Mouse (Mus musculus): ENCODE measurements around the gene Gigyf2. TPM values are rescaled to one million over a fixed set of nuclear protein-coding genes. Genes with fewer than 3 reads are reported as not detected.

Gene Gigyf2
- total and polyA plus RNA-seq, 3 experiments, result 27.1 to 70.6 TPM; not detected in 1

DNA sequence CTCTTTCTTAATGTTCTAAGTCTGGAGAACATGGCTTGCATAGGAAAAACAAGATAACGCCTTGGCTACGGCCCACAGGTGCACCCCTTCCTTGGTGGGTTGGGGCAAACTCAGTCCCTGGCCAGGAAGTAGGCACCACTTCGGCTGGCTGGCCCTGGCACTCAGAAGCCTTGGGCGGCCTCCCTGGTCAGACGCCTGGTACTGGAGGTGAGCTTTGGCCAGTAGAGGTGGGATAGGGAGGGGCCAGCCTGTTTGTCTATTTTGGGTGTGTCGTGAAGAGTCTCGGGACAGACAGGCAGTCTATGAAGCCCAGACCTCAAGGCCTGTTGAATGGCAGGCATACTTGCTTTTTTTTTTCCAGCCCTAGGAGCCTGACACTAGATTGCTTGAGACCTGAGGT is 145.8 kb downstream of the Gigyf2 start:
- no peaks in the 10 kb centered on the region for H3K9me3 ChIP-seq (replicated peaks; ENCODE audit: insufficient read depth, low read length)
- peaks cover 0 to 5% of the 10 kb centered on the region in 2 experiments; a peak in 2 of 4 replicates for H3K27me3 ChIP-seq (ENCODE audit: control insufficient read depth in 1 of 2, insufficient read depth in 2 of 2, low read length in 2 of 2)
- no peaks in the 10 kb centered on the region for H3K36me3 ChIP-seq (ENCODE audit: control insufficient read depth in 1 of 2, insufficient read depth in 2 of 2, low read length in 2 of 2)
- no peak overlapping the region for H3K9ac ChIP-seq (ENCODE audit: control insufficient read depth, low read depth, low read length, poor library complexity, severe bottlenecking)
- TF ChIP-seq KAT2A (conservative IDR thresholded peaks at IDR 0.05; ENCODE audit: low read depth, low read length) (no peak), EP300 (IDR thresholded peaks at IDR 0.05; ENCODE audit: low read depth in 1 of 2, low read length in 2 of 2) (no peak), ZMIZ1 (IDR thresholded peaks at IDR 0.05; ENCODE audit: low read depth, low read length) (no peak), ETS1 (IDR thresholded peaks at IDR 0.05; ENCODE audit: low read depth, low read length) (no peak), TAL1 (IDR thresholded peaks at IDR 0.05; ENCODE audit: low read length) (no peak), ZKSCAN1 (IDR thresholded peaks at IDR 0.05; ENCODE audit: low read depth, low read length) (no peak), GATA1 (IDR thresholded peaks at IDR 0.05; ENCODE audit: low read depth, low read length) (no peak), SMC3 (IDR thresholded peaks at IDR 0.05; ENCODE audit: low read depth, low read length) (no peak), MAFK (IDR thresholded peaks at IDR 0.05; ENCODE audit: borderline replicate concordance, low read depth, low read length) (no peak), CHD1 (IDR thresholded peaks at IDR 0.05; ENCODE audit: low read depth, low read length) (no peak), TBP (IDR thresholded peaks at IDR 0.05; ENCODE audit: low read depth, low read length) (no peak), MYB (IDR thresholded peaks at IDR 0.05; ENCODE audit: low read depth, low read length) (no peak), TCF12 (IDR thresholded peaks at IDR 0.05; ENCODE audit: low read depth, low read length) (no peak), MAX (IDR thresholded peaks at IDR 0.05; ENCODE audit: low read length) (no peak), POLR2AphosphoS2 (IDR thresholded peaks at IDR 0.05; ENCODE audit: low read length) (no peak), MAZ (IDR thresholded peaks at IDR 0.05; ENCODE audit: low read depth, low read length) (no peak)
- H3K27ac ChIP-seq (ENCODE audit: control insufficient read depth, low read depth, low read length), result no peak overlapping the region
- H3K4me1 ChIP-seq (ENCODE audit: control insufficient read depth in 1 of 2, insufficient read depth in 2 of 2, low read length in 2 of 2), result no peaks in the 10 kb centered on the region
- no peaks in the 10 kb centered on the region for H3K79me2 ChIP-seq (ENCODE audit: control insufficient read depth, insufficient read depth, low read length, poor library complexity)
- H3K4me3 ChIP-seq (ENCODE audit: control insufficient read depth in 1 of 2, insufficient read depth in 1 of 2, low read depth in 2 of 2, low read length in 2 of 2), result no peak overlapping the region
- no peak for DNase-seq (ENCODE audit: low read depth, low spot score)

DNA sequence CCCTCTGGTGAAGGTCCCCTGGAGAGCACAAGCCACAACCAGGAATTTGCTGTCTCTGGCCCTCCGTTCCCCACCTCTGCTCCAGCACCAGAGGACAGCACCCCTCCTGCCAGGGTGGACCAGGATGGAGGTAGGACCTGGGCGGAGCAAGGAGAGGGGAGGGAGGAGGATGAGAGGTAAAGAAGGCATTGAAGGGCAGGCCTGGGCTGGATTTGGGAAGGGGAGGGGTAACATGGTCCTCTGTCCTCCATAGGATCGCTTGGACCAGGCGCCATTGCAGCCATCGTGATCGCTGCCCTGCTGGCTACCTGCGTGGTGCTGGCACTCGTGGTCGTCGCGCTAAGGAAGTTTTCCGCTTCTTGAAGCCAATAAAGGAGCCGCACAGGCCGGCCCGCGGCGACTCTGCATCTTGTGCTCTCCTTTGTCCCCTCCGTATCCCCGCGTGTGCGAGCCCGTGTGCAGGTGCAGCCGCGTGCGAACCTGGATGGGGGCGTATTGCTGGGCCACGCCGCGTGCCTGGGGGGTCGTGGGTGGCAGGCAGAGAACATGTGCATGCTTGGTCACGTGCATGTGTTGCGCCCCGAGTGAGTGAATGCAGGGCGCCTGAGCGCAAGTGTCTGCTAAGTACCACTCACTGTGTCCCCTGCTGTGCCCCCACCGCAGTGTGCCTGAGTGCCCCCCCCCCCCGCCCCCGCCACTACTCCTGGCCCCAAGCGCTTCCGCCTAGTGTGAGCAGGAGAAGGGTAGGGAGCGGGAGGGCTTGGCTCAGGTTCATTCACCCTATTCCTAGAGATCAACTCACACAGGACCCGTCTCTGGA is 148.5 kb downstream of the Gigyf2 start:
- Histone ChIP-seq H3K36me3 (ENCODE audit: control insufficient read depth in 1 of 2, insufficient read depth in 2 of 2, low read length in 2 of 2) (no peaks in the 10 kb centered on the region), H3K4me3 (ENCODE audit: control insufficient read depth in 1 of 2, insufficient read depth in 1 of 2, low read depth in 2 of 2, low read length in 2 of 2) (no peak overlapping the region), H3K79me2 (ENCODE audit: control insufficient read depth, insufficient read depth, low read length, poor library complexity) (no peaks in the 10 kb centered on the region), H3K9me3 (replicated peaks; ENCODE audit: insufficient read depth, low read length) (no peaks in the 10 kb centered on the region), H3K4me1 (ENCODE audit: control insufficient read depth in 1 of 2, insufficient read depth in 2 of 2, low read length in 2 of 2) (no peaks in the 10 kb centered on the region), H3K27me3 (ENCODE audit: control insufficient read depth in 1 of 2, insufficient read depth in 2 of 2, low read length in 2 of 2) (peaks cover 0 to 6% of the 10 kb centered on the region in 2 experiments), H3K27ac (ENCODE audit: control insufficient read depth, low read depth, low read length) (no peak overlapping the region), H3K9ac (ENCODE audit: control insufficient read depth, low read depth, low read length, poor library complexity, severe bottlenecking) (no peak overlapping the region)
- TF ChIP-seq TAL1 (IDR thresholded peaks at IDR 0.05; ENCODE audit: low read length) (no peak), ELF1 (IDR thresholded peaks at IDR 0.05; ENCODE audit: low read depth, low read length) (no peak), MAZ (IDR thresholded peaks at IDR 0.05; ENCODE audit: low read depth, low read length) (no peak), HCFC1 (IDR thresholded peaks at IDR 0.05; ENCODE audit: low read depth, low read length) (no peak), ZMIZ1 (IDR thresholded peaks at IDR 0.05; ENCODE audit: low read depth, low read length) (no peak), MEF2A (IDR thresholded peaks at IDR 0.05; ENCODE audit: extremely low read depth, insufficient replicate concordance, low read depth, low read length, poor library complexity, severe bottlenecking) (no peak), MXI1 (IDR thresholded peaks at IDR 0.05; ENCODE audit: low read depth, low read length) (no peak), CHD2 (IDR thresholded peaks at IDR 0.05; ENCODE audit: low read length) (no peak), ETS1 (IDR thresholded peaks at IDR 0.05; ENCODE audit: low read depth, low read length) (no peak), MAX (IDR thresholded peaks at IDR 0.05; ENCODE audit: low read length) (no peak), POLR2AphosphoS5 (IDR thresholded peaks at IDR 0.05; ENCODE audit: borderline replicate concordance, low read depth, low read length) (no peak), MYB (IDR thresholded peaks at IDR 0.05; ENCODE audit: low read depth, low read length) (no peak), USF2 (IDR thresholded peaks at IDR 0.05; ENCODE audit: borderline replicate concordance in 1 of 2, insufficient read depth in 1 of 2, low read depth in 1 of 2, low read length in 2 of 2) (no peak), SIN3A (IDR thresholded peaks at IDR 0.05; ENCODE audit: low read length) (no peak), NRF1 (IDR thresholded peaks at IDR 0.05; ENCODE audit: insufficient read depth, low read depth, low read length, poor library complexity, severe bottlenecking) (no peak), ZKSCAN1 (IDR thresholded peaks at IDR 0.05; ENCODE audit: low read depth, low read length) (no peak)
- DNase-seq (ENCODE audit: low read depth, low spot score), result no peak

Measured in MEL (cell line).